Mouse (Mus musculus): ENCODE data around the gene Nrip3.

Gene Nrip3

DNA sequence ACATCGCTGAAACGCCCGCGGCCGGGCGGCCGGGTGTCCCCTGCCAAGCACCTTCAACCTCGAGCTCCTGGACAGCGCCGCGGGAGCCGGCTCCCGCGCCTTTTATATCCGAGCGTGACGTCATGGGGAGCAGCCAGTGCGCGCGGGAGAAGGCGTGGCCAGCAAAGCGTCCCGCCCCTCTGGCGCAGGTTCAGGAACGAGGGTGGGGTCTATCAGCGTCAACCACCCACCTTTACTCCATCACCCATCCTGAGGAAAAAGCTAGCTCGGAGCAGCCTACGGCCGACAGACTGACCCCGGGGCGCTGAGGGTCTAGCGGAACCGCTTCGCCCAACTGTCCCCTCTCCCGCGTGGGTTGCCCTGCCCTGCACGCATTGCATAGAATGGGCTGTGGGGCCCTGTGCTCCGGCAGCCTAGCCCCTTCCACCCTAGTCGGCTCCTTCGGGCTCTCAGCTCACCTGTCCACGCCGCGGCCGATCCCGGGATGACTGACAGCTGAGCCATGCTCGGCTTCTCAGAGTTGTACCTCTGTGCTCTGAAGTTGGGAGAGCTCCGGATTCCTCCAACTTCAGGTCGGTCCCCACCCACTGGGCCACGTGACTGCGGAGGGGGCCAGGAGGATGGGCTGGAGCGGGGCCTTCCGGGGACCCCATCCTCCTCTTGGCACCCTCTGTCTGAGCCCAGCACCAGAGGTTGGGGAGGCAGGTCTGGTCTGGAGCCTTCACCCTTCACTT is at the start of gene Nrip3:
TSS of gene Nrip3 (minus strand) at position 556 of the 734 bp plus-strand sequence.
- peak; percentile 47 for DNase-seq (ENCODE audit: low spot score)

- DNase-seq (ENCODE audit: low spot score): no peak
Measured at GRCm38 (mm10) chr7:109831376-109831775, 49.6 kb upstream of the Nrip3 start.

- DNase-seq (ENCODE audit: low spot score): no peak
Measured at GRCm38 (mm10) chr7:109826911-109827310, 45.1 kb upstream of the Nrip3 start.

- DNase-seq (ENCODE audit: low spot score): no peak
Measured at GRCm38 (mm10) chr7:109825293-109825692, 43.5 kb upstream of the Nrip3 start.

DNA sequence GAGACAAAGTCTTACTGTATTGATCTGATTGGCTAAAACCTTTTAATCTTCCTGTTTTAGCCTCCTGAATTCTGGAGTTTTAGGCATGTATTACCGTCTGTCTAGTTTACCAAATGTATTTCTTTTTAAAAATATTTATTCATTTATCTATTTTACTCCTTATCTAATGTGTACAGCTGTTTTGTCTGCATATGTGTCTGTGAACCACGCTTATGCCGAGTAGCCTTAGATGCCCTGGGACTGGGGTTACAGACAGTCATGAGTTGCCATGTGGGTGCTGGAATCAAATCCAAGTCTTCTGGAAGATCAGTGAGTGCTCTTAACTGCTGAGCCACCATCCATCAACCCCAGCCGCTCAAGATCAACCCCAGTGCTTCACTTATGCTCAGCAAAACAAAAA is 36.8 kb upstream of the Nrip3 start:
- no peak for DNase-seq (ENCODE audit: low spot score)

- no peak for DNase-seq (ENCODE audit: low spot score)
Measured at GRCm38 (mm10) chr7:109817954-109818353, 36.1 kb upstream of the Nrip3 start.

DNA sequence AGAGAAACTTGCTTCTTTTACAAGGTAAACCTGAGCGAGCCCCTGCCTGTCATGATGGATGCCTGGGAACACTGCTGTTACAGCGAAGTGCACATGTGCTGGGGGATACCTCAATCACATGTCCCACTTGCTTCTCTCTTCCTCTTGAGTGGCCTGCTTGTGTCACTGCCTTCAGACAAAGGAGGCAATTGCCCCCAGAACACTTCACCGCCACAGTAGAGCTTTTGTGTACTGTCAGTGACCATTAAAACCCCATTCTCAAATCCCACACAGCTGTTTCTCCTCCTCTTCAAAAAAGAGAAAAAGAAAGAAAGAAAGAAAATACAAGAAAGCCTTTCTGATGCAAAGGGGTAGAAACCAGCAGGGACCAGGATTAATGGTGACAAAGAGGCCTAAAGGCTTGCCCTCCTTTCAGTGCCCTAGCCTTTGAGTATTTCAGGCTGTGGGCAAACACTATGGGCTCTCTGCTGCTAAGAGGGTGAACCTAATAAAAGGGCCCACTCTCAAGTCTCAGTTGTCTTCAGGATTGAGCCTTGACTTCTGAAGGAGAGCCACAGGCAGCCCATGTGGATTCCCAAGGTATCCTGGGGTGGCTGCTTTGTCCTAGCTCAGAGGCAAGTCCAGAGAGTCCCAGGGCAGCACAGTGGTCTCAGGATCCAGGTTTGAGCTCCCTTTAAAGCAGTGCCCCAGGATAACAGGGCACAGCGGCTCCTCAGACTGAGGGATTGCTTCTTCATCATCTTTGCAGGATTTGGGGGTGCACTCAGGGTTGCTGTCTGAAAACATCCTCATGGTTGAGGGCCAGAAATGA is 31.7 kb upstream of the Nrip3 start:
- DNase-seq (ENCODE audit: low spot score): no peak

DNA sequence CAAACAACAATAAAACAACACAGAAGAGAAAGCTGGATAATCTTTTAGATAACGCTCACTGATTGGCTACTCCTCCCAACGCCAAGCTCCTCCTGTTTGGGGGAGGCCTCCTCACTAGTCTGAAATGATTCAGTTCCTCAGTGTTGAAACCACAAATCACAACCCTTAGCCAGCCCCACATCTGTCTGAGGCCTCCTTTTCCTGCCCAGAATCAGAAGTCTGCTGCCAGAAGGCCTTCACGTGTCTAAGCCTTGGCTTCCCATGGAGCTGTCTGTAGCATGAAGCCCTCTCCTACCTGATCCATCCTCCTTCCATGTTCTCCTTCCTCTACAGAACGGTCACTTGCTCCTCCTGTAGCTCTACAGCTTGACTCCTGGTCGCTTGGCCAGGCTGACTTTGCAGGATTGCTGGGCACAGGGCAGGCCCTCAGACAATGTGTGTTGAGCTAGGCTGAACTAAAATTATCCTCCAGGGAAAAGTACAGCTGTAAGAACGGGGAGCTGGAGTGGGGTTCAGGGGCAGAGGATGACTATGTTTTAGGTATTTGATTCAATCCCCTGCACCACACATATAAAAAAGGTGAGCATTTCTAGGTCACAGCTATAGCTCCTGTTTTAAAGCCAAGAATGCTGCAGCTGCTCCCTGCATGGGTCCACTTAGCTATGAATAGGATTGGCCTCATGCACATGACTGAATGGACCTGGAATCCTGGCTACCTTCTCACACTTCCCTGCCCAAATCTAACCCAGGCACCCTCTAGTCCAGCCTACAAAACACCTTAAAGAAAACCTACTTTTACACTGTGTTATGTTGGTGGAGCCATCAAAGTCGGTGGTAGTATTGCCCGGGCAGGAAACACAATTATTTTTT is 26.0 kb upstream of the Nrip3 start:
- DNase-seq (ENCODE audit: low spot score): no peak

GRCm38 (mm10) chr7:109804843-109805242 is 23.0 kb upstream of the Nrip3 start:
- DNase-seq (ENCODE audit: low spot score): peak; percentile 37

DNA sequence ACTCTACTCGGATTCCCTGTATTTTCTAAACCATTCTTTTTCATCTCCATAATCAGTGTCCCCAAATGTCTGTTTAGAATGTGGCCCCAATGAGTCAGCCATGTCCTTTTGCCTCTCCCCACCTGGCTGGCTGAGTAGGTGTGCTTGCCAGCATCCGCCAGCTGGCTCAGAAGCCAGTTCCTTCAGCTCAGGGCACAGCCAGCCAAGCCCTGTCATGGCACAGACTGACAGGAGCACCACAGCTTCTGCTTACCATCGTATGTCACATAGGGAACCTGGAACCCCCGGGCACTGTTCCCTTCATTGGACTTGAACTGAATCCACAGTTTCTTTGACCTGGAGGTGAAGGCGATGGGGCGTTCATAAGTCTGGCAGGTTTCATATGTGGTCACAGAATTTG is 22.5 kb upstream of the Nrip3 start:
- no peak for DNase-seq (ENCODE audit: low spot score)

DNA sequence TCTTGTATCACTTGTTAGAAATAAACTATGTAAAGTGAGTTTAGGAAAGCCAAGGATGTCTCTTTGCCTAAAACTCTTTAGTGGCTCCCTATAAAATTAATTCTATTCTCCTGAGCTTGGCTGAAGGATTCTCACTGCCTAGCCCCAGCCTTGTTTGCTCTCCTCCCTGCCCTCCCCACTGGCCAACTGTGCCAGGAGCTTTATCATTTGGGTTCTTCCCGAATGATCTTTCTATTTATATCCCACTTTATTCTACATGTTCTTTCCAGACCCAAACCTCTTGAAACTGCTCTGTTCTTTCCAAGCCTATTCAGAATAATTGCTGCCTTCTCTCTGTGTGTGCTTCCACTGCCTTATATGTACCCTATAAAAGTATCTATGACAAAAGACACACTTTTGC is 21.7 kb upstream of the Nrip3 start:
- DNase-seq (ENCODE audit: low spot score): no peak

GRCm38 (mm10) chr7:109800626-109801025 is 18.8 kb upstream of the Nrip3 start:
- no peak for DNase-seq (ENCODE audit: low spot score)

GRCm38 (mm10) chr7:109799168-109799567 is 17.3 kb upstream of the Nrip3 start:
- DNase-seq (ENCODE audit: low spot score): no peak

DNA sequence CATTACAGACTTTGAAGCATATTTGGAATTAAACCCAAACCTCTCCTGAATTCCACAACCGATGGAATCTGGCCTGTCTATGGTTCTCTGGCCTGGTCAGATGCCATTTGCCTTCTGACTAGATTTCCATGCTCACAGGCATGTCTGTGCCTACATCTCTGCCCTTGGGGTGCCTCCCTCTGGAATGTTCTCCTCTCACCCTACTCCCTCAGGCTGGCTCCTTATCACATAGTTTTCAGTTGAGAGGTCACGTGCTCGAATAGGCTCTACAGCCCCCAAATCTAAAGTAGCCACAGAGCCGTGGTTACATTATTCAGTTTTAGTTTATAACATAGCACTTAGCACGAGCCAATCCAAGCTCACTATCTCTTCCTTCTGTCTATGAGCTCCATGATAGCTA is 13.7 kb upstream of the Nrip3 start:
- no peak for DNase-seq (ENCODE audit: low spot score)

DNA sequence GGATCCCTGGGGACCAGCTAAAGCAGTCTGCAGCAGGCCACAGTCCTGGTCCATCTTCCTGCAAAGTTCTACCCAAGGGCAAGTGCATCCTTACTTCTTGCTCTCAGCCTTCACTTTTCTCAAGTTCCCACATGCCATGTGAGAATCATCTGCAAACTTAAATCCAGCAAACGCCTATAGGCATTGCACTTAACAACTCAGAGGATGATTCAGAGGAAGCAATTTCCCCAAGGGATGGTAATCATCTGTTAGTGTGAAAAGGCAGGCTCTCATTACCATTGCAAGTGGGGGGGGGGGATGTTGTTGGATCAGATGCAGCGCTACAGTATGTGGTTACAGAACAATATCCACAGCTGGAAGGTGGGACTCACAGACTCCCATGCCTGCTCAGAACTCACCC is 12.7 kb upstream of the Nrip3 start:
- DNase-seq (ENCODE audit: low spot score): no peak

DNA sequence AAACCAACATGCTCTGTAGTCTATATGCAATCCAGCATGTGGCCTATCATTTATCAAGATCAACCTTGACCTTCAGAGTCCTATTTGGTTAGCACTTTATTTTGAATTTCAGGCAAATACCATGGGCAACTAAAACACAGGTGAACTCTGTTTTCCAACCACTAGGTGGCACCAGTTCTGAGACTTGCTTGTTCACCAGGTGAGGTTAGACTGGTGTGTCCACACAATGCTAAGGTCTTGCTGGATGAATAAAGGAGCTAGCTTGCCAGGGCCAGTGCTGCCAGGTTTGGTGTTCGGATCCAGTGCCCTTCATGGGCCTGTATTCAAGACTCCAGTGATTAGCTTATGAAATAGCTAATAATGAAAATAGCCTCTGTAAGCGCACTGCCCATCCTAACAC is 10.9 kb upstream of the Nrip3 start:
- DNase-seq (ENCODE audit: low spot score): peak; percentile 61

DNA sequence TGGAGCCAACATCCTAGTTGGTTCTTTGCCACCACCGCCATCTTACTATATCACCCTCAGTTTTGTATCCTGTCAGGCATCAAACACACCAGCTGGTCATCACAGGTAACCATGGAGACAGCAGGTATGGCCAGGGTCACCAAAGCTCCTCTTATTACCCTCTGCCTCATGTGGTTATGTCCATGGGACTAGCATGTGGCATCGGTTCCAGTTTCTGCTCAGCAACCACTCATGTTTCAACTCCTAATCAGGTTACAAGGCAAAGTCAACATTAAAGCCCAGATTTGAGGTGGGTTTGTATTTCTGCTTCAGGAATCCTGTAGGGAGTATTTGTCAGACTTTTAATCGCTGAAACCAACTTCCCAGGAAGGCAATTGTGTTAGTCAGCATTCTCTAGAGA is 9.0 kb upstream of the Nrip3 start:
- DNase-seq (ENCODE audit: low spot score): no peak

- no peak for DNase-seq (ENCODE audit: low spot score)
Measured at GRCm38 (mm10) chr7:109787860-109788259, 6.0 kb upstream of the Nrip3 start.

DNA sequence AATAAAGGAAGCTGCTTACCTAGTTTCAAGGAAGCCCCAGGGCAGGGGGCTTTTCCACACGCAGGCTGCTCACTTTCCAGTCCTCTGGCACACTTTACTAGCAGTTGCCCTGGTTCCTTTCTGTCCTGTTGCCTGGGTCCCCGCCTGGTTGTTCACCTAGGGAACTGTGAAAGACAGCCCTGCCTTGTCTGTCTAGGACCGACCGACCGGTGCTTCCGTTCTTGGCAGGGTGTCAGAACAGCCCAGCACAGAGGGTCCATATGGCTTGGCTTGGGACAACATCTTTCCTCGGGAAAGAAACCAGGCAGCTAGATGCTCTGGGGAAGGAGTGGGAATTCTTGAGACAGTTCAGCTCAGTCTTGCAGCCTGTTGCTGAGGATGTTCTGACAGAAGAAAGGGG is 1.5 kb upstream of the Nrip3 start:
- DNase-seq (ENCODE audit: low spot score): no peak

DNA sequence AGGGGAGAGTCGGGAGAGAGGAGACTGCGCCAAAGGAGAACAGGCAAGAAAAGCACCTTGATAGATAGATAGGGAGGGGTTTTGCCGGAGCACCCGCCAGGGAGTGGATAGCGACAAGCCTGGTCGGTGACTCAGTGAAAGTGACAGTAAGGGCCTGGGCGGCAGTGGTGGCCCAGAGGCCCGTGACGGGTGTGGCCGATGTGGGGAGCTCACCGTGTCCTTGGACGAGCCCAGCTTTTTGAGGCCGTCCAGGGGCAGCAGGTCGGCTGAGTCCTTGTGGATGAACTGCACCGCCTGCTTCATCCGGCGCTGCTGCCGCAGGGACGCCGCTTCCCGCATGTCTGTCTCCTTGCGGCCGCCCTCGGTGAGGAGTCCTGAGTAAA is 747 bp downstream of the Nrip3 start:
- no peak for DNase-seq (ENCODE audit: low spot score)

- DNase-seq (ENCODE audit: low spot score): no peak
Measured at GRCm38 (mm10) chr7:109772251-109772650, 9.6 kb downstream of the Nrip3 start.

DNA sequence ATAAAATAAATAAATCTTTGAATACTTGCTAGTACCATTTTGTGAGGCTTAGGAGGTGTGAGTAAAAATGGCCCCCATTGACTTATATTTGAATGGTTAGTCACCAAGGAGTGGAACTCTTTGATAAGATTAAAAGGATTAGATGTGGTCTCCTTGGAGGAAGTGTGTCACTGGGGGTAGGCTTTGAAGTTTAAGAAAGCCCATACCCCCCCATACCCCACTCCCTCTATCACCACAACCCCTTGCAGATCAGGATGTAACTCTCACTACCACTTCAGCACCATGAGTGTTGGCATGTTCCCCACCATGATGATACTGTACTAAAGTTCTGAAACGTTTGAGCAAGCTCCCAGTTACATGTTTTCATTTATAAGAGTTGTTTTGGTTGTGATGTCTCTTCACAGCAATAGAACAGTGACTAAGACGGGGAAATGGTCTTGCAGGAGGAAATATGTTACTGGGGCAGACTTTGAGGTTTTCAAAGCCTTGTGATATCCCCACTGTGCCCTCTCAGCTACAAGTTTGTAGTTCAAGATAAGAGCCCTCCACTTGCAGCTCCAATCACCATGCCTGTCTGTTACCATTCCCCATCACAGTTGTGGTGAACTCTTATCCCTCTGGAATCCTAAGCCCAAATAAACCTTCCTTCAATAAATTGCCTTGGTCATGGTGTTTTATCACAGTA is 13.0 kb downstream of the Nrip3 start:
- peak; percentile 56 for DNase-seq (ENCODE audit: low spot score)
